In genomic region chr12:11149121-11149420, GRCm38 (mm10) we compare ENCODE assay signal across 10 mouse cellular contexts. TPM values are rescaled to one million over a fixed set of nuclear protein-coding genes. Genes with fewer than 3 reads are reported as not detected.
DNase-seq lines count a peak whose midpoint lies in the region; ATAC-seq and TF ChIP-seq lines count a peak whose summit lies in the region.
"Had no signal": no experiment of that assay in that cellular context is flagged by ENCODE, and none has a peak within 500 bp of the region (broad histone marks: within the 10 kb centered on the region; RNA-seq: fewer than 3 reads in every experiment).

No protein-coding gene starts in this region.

- peak overlapping the region; percentile 51 for H3K4me3 ChIP-seq in heart, adult 2 months
- peak overlapping the region; percentile 60 for H3K4me3 ChIP-seq in heart, postnatal 0 days (ENCODE audit: low read depth, low read length)
- peak overlapping the region; percentile 37 for H3K4me3 ChIP-seq in liver, postnatal 0 days (ENCODE audit: low read depth, low read length)

- TF ChIP-seq POLR2A in heart, adult 2 months (IDR thresholded peaks at IDR 0.05; ENCODE audit: insufficient read depth, low read depth, low read length), result no peak

- H3K27ac ChIP-seq in heart, adult 2 months, result no peak overlapping the region
- H3K27ac ChIP-seq in heart, postnatal 0 days (ENCODE audit: low read depth), result no peak overlapping the region
- no peak overlapping the region for H3K27ac ChIP-seq in liver, postnatal 0 days (ENCODE audit: low read depth)

- no peak for TF ChIP-seq EP300 in heart, adult 2 months (IDR thresholded peaks at IDR 0.05; ENCODE audit: insufficient read depth, low read depth, low read length)
- no peak for TF ChIP-seq EP300 in heart, postnatal 0 days (IDR thresholded peaks at IDR 0.05; ENCODE audit: low read depth)
- no peak for TF ChIP-seq EP300 in liver, postnatal 0 days (IDR thresholded peaks at IDR 0.05; ENCODE audit: low read depth)

- H3K9me3 ChIP-seq in heart, postnatal 0 days (replicated peaks; ENCODE audit: control insufficient read depth, low read length), result no peaks in the 10 kb centered on the region
- no peaks in the 10 kb centered on the region for H3K9me3 ChIP-seq in liver, postnatal 0 days (ENCODE audit: low read length)

- peaks cover 7% of the 10 kb centered on the region for H3K27me3 ChIP-seq in heart, adult 2 months (ENCODE audit: control insufficient read depth, insufficient read depth, low read length)
- peaks cover 41% of the 10 kb centered on the region for H3K27me3 ChIP-seq in heart, postnatal 0 days (ENCODE audit: control insufficient read depth, insufficient read depth, low read length)
- peaks cover 42% of the 10 kb centered on the region for H3K27me3 ChIP-seq in liver, postnatal 0 days (ENCODE audit: insufficient read depth, low read length)

- no peak for TF ChIP-seq CTCF in heart, adult 2 months (IDR thresholded peaks at IDR 0.05)
- TF ChIP-seq CTCF in heart, postnatal 0 days (IDR thresholded peaks at IDR 0.05; ENCODE audit: low read depth), result no peak
- TF ChIP-seq CTCF in liver, postnatal 0 days (IDR thresholded peaks at IDR 0.05; ENCODE audit: low read depth), result no peak

- H3K4me1 ChIP-seq in heart, adult 2 months (ENCODE audit: control insufficient read depth, insufficient read depth, low read length), result no peaks in the 10 kb centered on the region
- peaks cover 8% of the 10 kb centered on the region; the same call in 1 of the 2 replicates for H3K4me1 ChIP-seq in heart, postnatal 0 days (ENCODE audit: control insufficient read depth, insufficient read depth)
- 0 out of 2 replicates have a peak, but pooled peaks cover 3% of the 10 kb centered on the region for H3K4me1 ChIP-seq in liver, postnatal 0 days (ENCODE audit: insufficient read depth)

- H3K79me2 ChIP-seq in heart, adult 2 months (replicated peaks; ENCODE audit: control insufficient read depth, insufficient read depth, low read length), result no peaks in the 10 kb centered on the region

- H3K36me3 ChIP-seq in heart, adult 2 months (ENCODE audit: control insufficient read depth, insufficient read depth, low read length), result no peaks in the 10 kb centered on the region
- H3K36me3 ChIP-seq in heart, postnatal 0 days (replicated peaks; ENCODE audit: control insufficient read depth, insufficient read depth, low read length), result no peaks in the 10 kb centered on the region
- H3K36me3 ChIP-seq in liver, postnatal 0 days (replicated peaks; ENCODE audit: insufficient read depth, low read length), result no peaks in the 10 kb centered on the region

- no peak overlapping the region for H3K9ac ChIP-seq in heart, adult 2 months (ENCODE audit: low read depth, low read length)
- peak overlapping the region; percentile 30 for H3K9ac ChIP-seq in heart, postnatal 0 days (replicated peaks; ENCODE audit: low read depth, low read length)
- H3K9ac ChIP-seq in liver, postnatal 0 days (replicated peaks), result no peak overlapping the region

- 3% methylated on average over 14 of the region's 14 CpGs for WGBS in heart, adult 2 months
- under 1% methylated on average over 14 of the region's 14 CpGs for WGBS in heart, postnatal 0 days
- WGBS in liver, postnatal 0 days (ENCODE audit: insufficient replicate concordance), result 4% methylated on average over 14 of the region's 14 CpGs

- ATAC-seq in heart, postnatal 0 days (ENCODE audit: insufficient read depth, low read depth), result no peak
- no peak for ATAC-seq in liver, postnatal 0 days
- no peak for ATAC-seq in inflammation-experienced regulatory T-cells, adult 6 months

- no peak for DNase-seq in heart, adult 2 months
- DNase-seq in heart, adult 8-10 months (ENCODE audit: low spot score), result no peak
- peak; percentile 4 for DNase-seq in WW6 (ENCODE audit: low read depth, low spot score)
- no peak for DNase-seq in heart, postnatal 0 days (ENCODE audit: low spot score)
- DNase-seq in liver, postnatal 0 days, result no peak
- no peak for DNase-seq in gastrocnemius, adult 18-20 months (ENCODE audit: low spot score)
- no peak for DNase-seq in ovary, postnatal 36 days (ENCODE audit: low spot score)
- DNase-seq: B cell, adult 2 months had no signal

- peak overlapping the region; percentile 93 for H3K4me2 ChIP-seq in heart, postnatal 0 days (ENCODE audit: low read depth, low read length)
- H3K4me2 ChIP-seq in liver, postnatal 0 days (ENCODE audit: low read depth, low read length), result peak overlapping the region; percentile 68

- intact Hi-C loops in heart, adult 2 months (cut with DNase I), result no loop called here

RNA-seq across cellular contexts. Expression of gene Kcns3, which starts 1.8 kb away (rescaled TPM):
- under 1 TPM; 0.36 to 0.86 TPM for total RNA-seq in heart, adult 2 months (2021)
- polyA plus RNA-seq in heart, adult 2 months (2012; rRNA removed), result 0.44 and 0.64 TPM in 2 replicates
- total RNA-seq in heart, adult 8-10 months (2022), result 1 to 10 TPM in 2 of 4 experiments, under 1 TPM in 2; 0.78 to 1.1 (median 1.0) TPM
- 0.08 and 1.2 TPM in 2 replicates for total RNA-seq in heart, postnatal 0 days (2014; rRNA removed; ENCODE audit: low replicate concordance)
- 0.18 TPM in 2 replicates for polyA plus RNA-seq in heart, postnatal 0 days (2015; fragmentation: Nextera tagmentation; extraction: Ambion mirVana)
- 0.08 TPM in 1 of 2 replicates, not detected in the other for polyA plus RNA-seq in liver, postnatal 0 days (2015; fragmentation: Nextera tagmentation; extraction: Ambion mirVana)
- not detected for polyA plus RNA-seq in inflammation-experienced regulatory T-cells, adult 6 months (2017; shearing (Covaris generic))
- under 1 TPM; 0.53 to 0.93 TPM for total RNA-seq in gastrocnemius, adult 18-20 months (2021)

RNA-seq across cellular contexts. Expression of gene Msgn1, which starts 59.7 kb away (rescaled TPM):
- not detected for total RNA-seq in heart, adult 2 months (2021)
- not detected in 2 replicates for polyA plus RNA-seq in heart, adult 2 months (2012; rRNA removed)
- total RNA-seq in heart, adult 8-10 months (2022), result not detected
- not detected in 2 replicates for total RNA-seq in heart, postnatal 0 days (2014; rRNA removed; ENCODE audit: low replicate concordance)
- polyA plus RNA-seq in heart, postnatal 0 days (2015; fragmentation: Nextera tagmentation; extraction: Ambion mirVana), result not detected in 2 replicates
- not detected in 2 replicates for polyA plus RNA-seq in liver, postnatal 0 days (2015; fragmentation: Nextera tagmentation; extraction: Ambion mirVana)
- polyA plus RNA-seq in inflammation-experienced regulatory T-cells, adult 6 months (2017; shearing (Covaris generic)), result not detected
- total RNA-seq in gastrocnemius, adult 18-20 months (2021), result not detected
- total RNA-seq: left cerebral cortex, adult 18-20 months had no signal
